Mouse (Mus musculus): ENCODE data around the gene Txnrd1.

Txnrd1 gene

DNA sequence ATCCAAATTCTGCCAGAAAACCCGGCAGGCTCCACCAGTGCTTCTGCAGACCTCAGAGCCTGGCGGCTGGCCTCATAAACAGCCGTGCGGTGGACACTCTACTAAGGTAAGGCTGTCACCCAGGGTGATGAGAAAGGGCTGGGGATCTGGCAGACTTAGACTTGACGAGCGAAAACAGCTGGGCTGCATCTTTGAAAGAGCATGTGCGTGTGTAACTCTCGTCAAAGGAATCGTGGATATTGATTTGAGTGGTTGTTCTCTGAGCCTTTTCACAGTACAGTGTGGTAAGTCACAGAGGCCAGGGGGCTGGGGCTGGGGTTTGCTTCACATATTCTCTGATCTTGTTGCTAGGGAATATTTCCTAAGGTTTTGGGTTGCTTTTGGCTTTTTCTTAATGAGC is at the start of gene Txnrd1:
Gene Txnrd1, plus strand, starts transcription at position 26 of the 400 bp plus-strand sequence.
- in situ Hi-C loops (cut with MboI; ENCODE audit: low pct_unique_long_range_greater_than_20kb in 1 of 2, low sequenced_read_pairs in 2 of 2, unreplicated experiment in 1 of 2) = loop anchor here in 1 of 2 experiments (25.0 kb wide), 1 partner anchor 603 kb away; no protein-coding TSS in a partner anchor

- in situ Hi-C loops (cut with MboI; ENCODE audit: low pct_unique_long_range_greater_than_20kb in 1 of 2, low sequenced_read_pairs in 2 of 2, unreplicated experiment in 1 of 2) = no loop called here
Measured at GRCm38 (mm10) chr10:82789181-82789580, 44.6 kb upstream of the Txnrd1 start.

GRCm38 (mm10) chr10:82790504-82790903 is 43.2 kb upstream of the Txnrd1 start:
- in situ Hi-C loops (cut with MboI; ENCODE audit: low pct_unique_long_range_greater_than_20kb in 1 of 2, low sequenced_read_pairs in 2 of 2, unreplicated experiment in 1 of 2) = loop anchor here (5.0 to 10.0 kb wide), 2 partner anchors 123 to 126 kb away; no protein-coding TSS in a partner anchor

GRCm38 (mm10) chr10:82791713-82792112 is 42.0 kb upstream of the Txnrd1 start:
- in situ Hi-C loops (cut with MboI; ENCODE audit: low pct_unique_long_range_greater_than_20kb in 1 of 2, low sequenced_read_pairs in 2 of 2, unreplicated experiment in 1 of 2) = loop anchor here (5.0 to 10.0 kb wide), 2 partner anchors 124 to 127 kb away; no protein-coding TSS in a partner anchor

DNA sequence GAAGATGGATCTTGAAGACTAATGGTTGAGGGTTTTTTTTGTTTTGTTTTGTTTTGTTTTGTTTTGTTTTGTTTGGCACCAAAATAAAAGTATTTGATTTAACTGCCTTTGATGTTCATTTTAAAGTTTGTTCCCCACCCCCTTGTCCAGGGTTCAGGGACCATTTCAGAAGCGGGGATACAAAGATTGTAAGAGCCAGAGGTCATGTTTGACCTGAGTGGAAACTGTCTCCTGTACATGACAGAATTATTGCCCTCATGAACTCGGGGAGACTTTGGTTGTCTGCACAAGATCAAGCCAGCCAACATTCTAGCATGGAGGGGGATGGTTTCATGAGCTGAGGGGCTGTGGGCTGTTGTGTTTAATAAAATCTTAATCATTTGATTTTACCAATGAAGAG is 41.4 kb upstream of the Txnrd1 start:
- in situ Hi-C loops (cut with MboI; ENCODE audit: low pct_unique_long_range_greater_than_20kb in 1 of 2, low sequenced_read_pairs in 2 of 2, unreplicated experiment in 1 of 2) = loop anchor here (5.0 to 10.0 kb wide), 2 partner anchors 125 to 128 kb away; no protein-coding TSS in a partner anchor

DNA sequence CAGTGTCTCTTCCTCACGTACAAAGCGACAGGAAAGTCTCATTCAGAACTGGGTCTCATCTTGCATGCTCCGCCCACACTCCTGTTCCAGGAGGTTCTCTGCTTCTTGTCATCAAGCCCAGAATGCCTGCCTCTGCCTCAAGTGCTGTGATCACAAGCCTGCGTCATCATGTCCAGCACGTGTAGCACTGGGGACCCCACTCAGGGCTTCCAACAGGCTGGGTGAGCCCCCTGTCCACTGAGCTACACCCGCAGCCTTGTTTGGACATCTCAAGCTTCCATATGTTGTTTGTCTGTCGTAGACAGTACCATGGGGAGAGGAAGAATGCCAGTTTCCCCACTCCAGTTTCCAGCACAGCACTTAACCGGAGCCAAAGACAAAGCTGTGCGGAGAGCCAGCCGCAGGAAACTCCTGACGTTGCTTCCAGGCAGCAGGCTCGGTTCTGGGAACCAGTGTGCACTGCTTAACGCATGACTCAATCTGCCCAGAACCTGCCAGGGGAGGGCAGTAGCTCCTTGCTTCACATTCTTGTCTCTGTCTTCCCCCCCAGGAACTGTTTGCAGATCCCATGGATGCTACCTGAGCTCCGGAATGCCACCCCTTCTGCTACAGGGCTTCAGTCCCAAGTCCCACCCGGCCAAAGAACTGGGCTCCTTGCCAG is 38.5 kb upstream of the Txnrd1 start:
- in situ Hi-C loops (cut with MboI; ENCODE audit: low pct_unique_long_range_greater_than_20kb in 1 of 2, low sequenced_read_pairs in 2 of 2, unreplicated experiment in 1 of 2) = loop anchor here in 1 of 2 experiments (10.0 kb wide), 1 partner anchor 130 kb away; no protein-coding TSS in a partner anchor

DNA sequence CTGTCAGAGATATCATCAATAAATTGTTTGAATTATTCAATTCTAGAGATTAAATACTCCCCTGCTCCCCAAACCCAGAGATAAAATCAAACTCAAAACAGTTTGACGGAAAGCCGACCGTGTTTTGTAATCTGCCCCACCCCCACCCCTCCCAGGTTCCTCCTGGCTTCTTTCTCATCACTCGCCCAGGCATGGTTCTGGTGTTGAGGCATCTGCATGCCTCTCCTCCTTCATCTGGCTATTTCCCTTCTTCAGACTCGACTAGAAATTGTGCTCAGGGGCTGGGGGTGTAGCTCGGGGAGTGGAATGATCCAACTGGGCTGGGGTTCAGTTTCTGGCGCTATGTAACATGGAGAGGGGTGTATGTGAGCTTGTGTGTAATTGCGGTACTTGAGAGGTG is 38.0 kb upstream of the Txnrd1 start:
- in situ Hi-C loops (cut with MboI; ENCODE audit: low pct_unique_long_range_greater_than_20kb in 1 of 2, low sequenced_read_pairs in 2 of 2, unreplicated experiment in 1 of 2) = loop anchor here in 1 of 2 experiments (10.0 kb wide), 1 partner anchor 131 kb away; no protein-coding TSS in a partner anchor

DNA sequence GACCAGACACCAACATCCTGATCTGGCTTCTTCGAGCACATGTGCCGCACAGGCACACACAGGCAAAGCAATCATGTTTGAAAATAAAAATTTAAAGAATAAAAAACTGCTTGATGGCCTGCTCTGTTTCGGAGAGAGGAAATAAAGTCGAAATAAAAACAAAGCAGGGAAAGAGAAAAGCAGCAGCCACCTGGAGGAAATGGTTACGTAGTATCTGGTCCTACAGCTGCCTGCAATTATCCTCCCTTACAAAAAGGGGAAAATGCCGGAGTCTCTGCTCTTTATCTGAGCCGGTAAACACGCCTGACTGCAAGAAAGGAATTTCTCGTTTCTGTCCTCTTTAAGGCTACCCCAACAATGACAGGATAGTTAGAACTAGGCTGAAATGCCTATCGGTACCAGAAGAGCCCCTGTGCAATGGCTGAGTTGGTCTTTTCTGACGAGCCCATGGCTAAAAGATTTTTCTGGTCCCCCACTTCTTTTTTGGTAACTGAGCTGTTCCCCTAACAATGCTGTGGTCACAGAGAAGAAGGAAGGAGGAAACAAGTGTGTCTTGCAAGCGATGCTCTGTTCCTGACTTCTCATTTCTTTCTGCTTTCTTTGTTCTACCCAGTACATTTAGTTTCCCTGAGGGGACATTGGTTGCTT is 37.2 kb upstream of the Txnrd1 start:
- in situ Hi-C loops (cut with MboI; ENCODE audit: low pct_unique_long_range_greater_than_20kb in 1 of 2, low sequenced_read_pairs in 2 of 2, unreplicated experiment in 1 of 2) = loop anchor here in 1 of 2 experiments (10.0 kb wide), 1 partner anchor 132 kb away; no protein-coding TSS in a partner anchor

- in situ Hi-C loops (cut with MboI; ENCODE audit: low pct_unique_long_range_greater_than_20kb in 1 of 2, low sequenced_read_pairs in 2 of 2, unreplicated experiment in 1 of 2) = loop anchor here in 1 of 2 experiments (10.0 kb wide), 1 partner anchor 132 kb away; no protein-coding TSS in a partner anchor
Measured at GRCm38 (mm10) chr10:82797119-82797491, 36.6 kb upstream of the Txnrd1 start.

DNA sequence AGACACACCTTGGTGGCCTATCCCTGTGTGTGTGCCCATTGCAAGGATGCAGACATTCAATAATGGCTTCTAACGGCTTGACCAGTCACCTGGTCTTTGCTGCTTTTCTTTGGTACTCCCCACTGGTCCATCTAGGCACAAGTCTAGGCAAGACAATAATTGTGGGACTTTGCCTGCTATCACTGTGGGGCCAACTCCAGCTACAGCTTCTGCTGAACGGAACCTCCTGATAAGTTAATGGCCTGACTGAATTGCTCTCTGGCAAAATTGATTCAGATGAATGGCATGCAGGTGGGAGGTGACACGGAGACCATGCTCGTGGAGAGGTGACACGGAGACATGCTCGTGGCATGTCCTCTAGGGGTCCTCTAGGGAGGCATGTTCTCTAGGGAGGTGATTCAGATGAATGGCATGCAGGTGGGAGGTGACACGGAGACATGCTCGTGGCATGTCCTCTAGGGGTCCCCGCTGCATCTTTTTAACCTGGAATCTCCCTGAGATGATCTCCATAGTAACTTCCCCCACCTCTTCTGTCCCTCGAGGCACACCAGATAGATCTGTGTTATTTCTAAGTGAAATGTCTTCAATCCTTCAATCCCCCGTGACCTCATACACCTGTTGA is 35.3 kb upstream of the Txnrd1 start:
- in situ Hi-C loops (cut with MboI; ENCODE audit: low pct_unique_long_range_greater_than_20kb in 1 of 2, low sequenced_read_pairs in 2 of 2, unreplicated experiment in 1 of 2) = loop anchor here in 1 of 2 experiments (10.0 kb wide), 1 partner anchor 134 kb away; no protein-coding TSS in a partner anchor

GRCm38 (mm10) chr10:82800094-82800493 is 33.7 kb upstream of the Txnrd1 start:
- in situ Hi-C loops (cut with MboI; ENCODE audit: low pct_unique_long_range_greater_than_20kb in 1 of 2, low sequenced_read_pairs in 2 of 2, unreplicated experiment in 1 of 2) = loop anchor here in 1 of 2 experiments (25.0 kb wide), 1 partner anchor 387 kb away; no protein-coding TSS in a partner anchor

DNA sequence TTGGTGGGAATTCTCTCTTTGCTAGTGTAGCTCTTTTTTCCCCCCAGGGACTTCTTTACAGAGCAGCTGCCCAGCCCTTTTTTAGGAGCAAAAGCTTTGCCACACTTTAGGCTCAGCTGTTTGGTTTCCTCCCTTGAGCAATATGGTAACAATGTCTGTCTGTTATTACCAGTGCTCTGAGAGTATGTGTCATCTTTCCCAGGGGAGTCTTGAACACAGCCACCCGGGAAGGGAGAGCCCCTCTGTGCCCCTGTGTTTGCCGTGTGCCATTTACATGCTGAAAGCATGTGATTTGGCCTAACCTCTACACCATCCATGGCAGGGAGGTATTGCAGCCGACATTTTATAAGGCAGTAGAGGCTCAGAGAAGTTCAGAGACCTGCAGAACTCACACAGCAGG is 29.4 kb upstream of the Txnrd1 start:
- in situ Hi-C loops (cut with MboI; ENCODE audit: low pct_unique_long_range_greater_than_20kb in 1 of 2, low sequenced_read_pairs in 2 of 2, unreplicated experiment in 1 of 2) = loop anchor here in 1 of 2 experiments (25.0 kb wide), 1 partner anchor 383 kb away; no protein-coding TSS in a partner anchor

- in situ Hi-C loops (cut with MboI; ENCODE audit: low pct_unique_long_range_greater_than_20kb in 1 of 2, low sequenced_read_pairs in 2 of 2, unreplicated experiment in 1 of 2) = loop anchor here in 1 of 2 experiments (25.0 kb wide), 1 partner anchor 382 kb away; no protein-coding TSS in a partner anchor
Measured at GRCm38 (mm10) chr10:82805111-82805510, 28.6 kb upstream of the Txnrd1 start.

GRCm38 (mm10) chr10:82806414-82806813 is 27.3 kb upstream of the Txnrd1 start:
- in situ Hi-C loops (cut with MboI; ENCODE audit: low pct_unique_long_range_greater_than_20kb in 1 of 2, low sequenced_read_pairs in 2 of 2, unreplicated experiment in 1 of 2) = loop anchor here in 1 of 2 experiments (25.0 kb wide), 1 partner anchor 381 kb away; no protein-coding TSS in a partner anchor

DNA sequence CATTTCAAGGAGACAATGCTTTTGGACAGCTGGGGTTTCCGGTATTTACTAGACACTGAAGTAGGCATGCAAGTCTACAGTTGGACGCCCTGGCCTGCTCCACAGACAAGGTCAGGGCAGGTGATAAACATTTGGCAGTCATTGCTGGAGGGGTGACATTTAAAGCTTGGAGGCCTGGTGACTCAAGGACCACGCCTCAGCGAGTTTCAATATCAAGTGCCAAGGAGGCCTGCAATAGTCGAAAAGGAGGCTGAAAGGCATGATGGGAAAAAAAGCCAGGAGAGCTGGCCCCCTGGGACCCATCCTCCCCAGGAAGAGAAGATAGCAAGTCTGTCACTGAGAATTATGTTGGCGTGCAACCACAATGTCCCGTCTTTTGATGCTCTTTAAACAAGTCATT is 26.5 kb upstream of the Txnrd1 start:
- in situ Hi-C loops (cut with MboI; ENCODE audit: low pct_unique_long_range_greater_than_20kb in 1 of 2, low sequenced_read_pairs in 2 of 2, unreplicated experiment in 1 of 2) = loop anchor here in 1 of 2 experiments (25.0 kb wide), 1 partner anchor 380 kb away; no protein-coding TSS in a partner anchor

- in situ Hi-C loops (cut with MboI; ENCODE audit: low pct_unique_long_range_greater_than_20kb in 1 of 2, low sequenced_read_pairs in 2 of 2, unreplicated experiment in 1 of 2) = loop anchor here in 1 of 2 experiments (25.0 kb wide), 1 partner anchor 379 kb away; no protein-coding TSS in a partner anchor
Measured at GRCm38 (mm10) chr10:82808155-82808554, 25.6 kb upstream of the Txnrd1 start.

- in situ Hi-C loops (cut with MboI; ENCODE audit: low pct_unique_long_range_greater_than_20kb in 1 of 2, low sequenced_read_pairs in 2 of 2, unreplicated experiment in 1 of 2) = loop anchor here in 1 of 2 experiments (25.0 kb wide), 1 partner anchor 378 kb away; no protein-coding TSS in a partner anchor
Measured at GRCm38 (mm10) chr10:82808891-82809290, 24.9 kb upstream of the Txnrd1 start.

DNA sequence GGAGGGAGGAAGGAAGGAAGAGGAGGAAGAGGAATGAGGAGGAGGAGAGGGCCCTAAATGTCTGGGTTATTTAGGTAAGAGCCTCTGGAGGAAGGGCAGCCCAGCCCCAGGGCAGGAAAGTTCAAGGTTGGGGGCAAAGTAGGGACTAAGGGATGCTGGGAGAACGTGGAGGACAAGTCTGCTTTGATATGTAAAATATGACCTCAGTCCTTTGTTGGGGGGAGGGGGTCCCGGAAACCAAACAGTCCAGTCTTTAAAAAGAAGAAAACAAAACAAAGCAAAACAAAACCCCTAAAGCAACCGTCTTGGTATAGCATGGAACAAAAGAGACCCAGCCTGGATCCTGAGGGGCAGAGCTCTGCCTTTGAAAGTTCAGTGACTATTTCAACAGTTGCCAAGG is 24.4 kb upstream of the Txnrd1 start:
- in situ Hi-C loops (cut with MboI; ENCODE audit: low pct_unique_long_range_greater_than_20kb in 1 of 2, low sequenced_read_pairs in 2 of 2, unreplicated experiment in 1 of 2) = loop anchor here in 1 of 2 experiments (25.0 kb wide), 1 partner anchor 378 kb away; no protein-coding TSS in a partner anchor
